Mouse (Mus musculus): ENCODE results near the gene Olfr20. TPM values are rescaled to one million over a fixed set of nuclear protein-coding genes. Genes with fewer than 3 reads are reported as not detected.

Olfr20 gene
- total and polyA plus RNA-seq, 3 experiments = not detected

GRCm38 (mm10) chr11:73370946-73371345, 20.4 kb downstream of the Olfr20 start, which contains the start of gene Olfr376:
Gene Olfr376, plus strand, starts transcription at chr11:73371246.
- Histone ChIP-seq H3K4me3 (replicated peaks in 1 of 3; ENCODE audit: low read depth in 2 of 3, low read length in 2 of 3, poor library complexity in 1 of 3) (no peak within 1 kb of the TSS), H3K9ac (ENCODE audit: insufficient read depth, low read depth) (no peak within 1 kb of the TSS), H3K9me3 (replicated peaks; ENCODE audit: low read length) (peaks cover 2% of the 10 kb centered on the region), H3K4me1 (ENCODE audit: control insufficient read depth in 1 of 2, insufficient read depth in 2 of 2) (peaks cover 0 to 3% of the 10 kb centered on the region in 2 experiments; a peak in 1 of 4 replicates), H3K4me2 (ENCODE audit: insufficient read depth, low read depth, poor library complexity, severe bottlenecking) (no peak within 1 kb of the TSS), H3K27ac (ENCODE audit: insufficient read depth, low read depth) (no peak within 1 kb of the TSS), H3K27me3 (replicated peaks) (peaks cover 55% of the 10 kb centered on the region), H3K79me2 (replicated peaks; ENCODE audit: control insufficient read depth, extremely low read depth, insufficient read depth, poor library complexity, severe bottlenecking) (no peaks in the 10 kb centered on the region), H3K36me3 (replicated peaks in 1 of 2; ENCODE audit: control insufficient read depth in 1 of 2, insufficient read depth in 1 of 2, low read length in 1 of 2) (no peaks in the 10 kb centered on the region)
- TF ChIP-seq MYC (IDR thresholded peaks at IDR 0.05; ENCODE audit: low read depth, low read length) (no peak), GABPA (IDR thresholded peaks at IDR 0.05; ENCODE audit: insufficient replicate concordance, low read depth, low read length) (no peak), ZC3H11A (IDR thresholded peaks at IDR 0.05; ENCODE audit: low read depth, low read length) (no peak), BHLHE40 (IDR thresholded peaks at IDR 0.05; ENCODE audit: low read depth, low read length) (no peak), USF1 (IDR thresholded peaks at IDR 0.05; ENCODE audit: low read depth, low read length) (no peak), MXI1 (IDR thresholded peaks at IDR 0.05; ENCODE audit: low read depth, low read length) (no peak)
- dilution Hi-C loops (cut with MboI; ENCODE audit: extremely low pct_ligation_motif_present, extremely low pct_unique_long_range_greater_than_20kb, low sequenced_read_pairs) = no loop called here
- DNase-seq (ENCODE audit: extremely low read depth) = no peak
- in situ Hi-C loops (cut with MboI; ENCODE audit: low pct_ligation_motif_present, low pct_unique_long_range_greater_than_20kb, low sequenced_read_pairs) = no loop called here

- no peak for TF ChIP-seq SIN3A (IDR thresholded peaks at IDR 0.05; ENCODE audit: low read length)
- TF ChIP-seq USF2 (conservative IDR thresholded peaks at IDR 0.05; ENCODE audit: low read depth, low read length) = no peak
- TF ChIP-seq MEF2A (IDR thresholded peaks at IDR 0.05; ENCODE audit: borderline replicate concordance, low read depth, low read length) = no peak
- no peak for TF ChIP-seq NRF1 (IDR thresholded peaks at IDR 0.05; ENCODE audit: low read depth, low read length)
- no peak for TF ChIP-seq PAX5 (IDR thresholded peaks at IDR 0.05; ENCODE audit: low read length)
- no peak for TF ChIP-seq MAX (IDR thresholded peaks at IDR 0.05; ENCODE audit: low read length)
- no peak for TF ChIP-seq ZMIZ1 (IDR thresholded peaks at IDR 0.05; ENCODE audit: low read depth, low read length)
- no peak for TF ChIP-seq E2F4 (IDR thresholded peaks at IDR 0.05; ENCODE audit: insufficient replicate concordance, low read depth, low read length)
- no peak for TF ChIP-seq ZKSCAN1 (IDR thresholded peaks at IDR 0.05; ENCODE audit: borderline replicate concordance, low read depth, low read length)
- TF ChIP-seq USF1 (IDR thresholded peaks at IDR 0.05; ENCODE audit: low read depth, low read length) = no peak
- TF ChIP-seq CHD1 (IDR thresholded peaks at IDR 0.05; ENCODE audit: low read depth, low read length) = no peak
- TF ChIP-seq MYC (IDR thresholded peaks at IDR 0.05; ENCODE audit: low read depth, low read length) = no peak
- TF ChIP-seq NELFE (IDR thresholded peaks at IDR 0.05; ENCODE audit: low read depth, low read length) = no peak
- no peak for TF ChIP-seq KAT2A (IDR thresholded peaks at IDR 0.05; ENCODE audit: insufficient replicate concordance, low read length)
- no peak for TF ChIP-seq HCFC1 (IDR thresholded peaks at IDR 0.05; ENCODE audit: low read depth, low read length)
- no peak for TF ChIP-seq ELF1 (IDR thresholded peaks at IDR 0.05; ENCODE audit: low read depth, low read length)
- Histone ChIP-seq H3K4me2 (ENCODE audit: insufficient read depth, low read depth, poor library complexity, severe bottlenecking) (no peak overlapping the region), H3K9me3 (replicated peaks; ENCODE audit: low read length) (no peaks in the 10 kb centered on the region), H3K4me3 (replicated peaks in 1 of 3; ENCODE audit: low read depth in 2 of 3, low read length in 2 of 3, poor library complexity in 1 of 3) (no peak overlapping the region), H3K4me1 (ENCODE audit: control insufficient read depth in 1 of 2, insufficient read depth in 2 of 2) (no peaks in the 10 kb centered on the region), H3K27ac (ENCODE audit: insufficient read depth, low read depth) (no peak overlapping the region), H3K36me3 (replicated peaks in 1 of 2; ENCODE audit: control insufficient read depth in 1 of 2, insufficient read depth in 1 of 2, low read length in 1 of 2) (no peaks in the 10 kb centered on the region), H3K27me3 (replicated peaks) (peaks cover 67% of the 10 kb centered on the region), H3K9ac (ENCODE audit: insufficient read depth, low read depth) (no peak overlapping the region), H3K79me2 (replicated peaks; ENCODE audit: control insufficient read depth, extremely low read depth, insufficient read depth, poor library complexity, severe bottlenecking) (no peaks in the 10 kb centered on the region)
- dilution Hi-C loops (cut with MboI; ENCODE audit: extremely low pct_ligation_motif_present, extremely low pct_unique_long_range_greater_than_20kb, low sequenced_read_pairs) = no loop called here
- no peak for DNase-seq (ENCODE audit: extremely low read depth)
- in situ Hi-C loops (cut with MboI; ENCODE audit: low pct_ligation_motif_present, low pct_unique_long_range_greater_than_20kb, low sequenced_read_pairs) = no loop called here
Measured at GRCm38 (mm10) chr11:73395374-73395773, 44.8 kb downstream of the Olfr20 start.

Measured in CH12.LX (cell line).